Mouse (Mus musculus) granulocyte monocyte progenitor cell, adult 5-6 weeks (primary cell): ENCODE results near the gene Dlx6. TPM values are rescaled to one million over a fixed set of nuclear protein-coding genes. Genes with fewer than 3 reads are reported as not detected.

Experiments
- ATAC-seq: replicated peaks from 2 replicates; pipeline ENCODE4 v1.8.0; 2016; ENCODE audit warnings: mild to moderate bottlenecking, moderate TSS enrichment, inconsistent platforms; ENCODE audit not compliant: poor library complexity, severe bottlenecking
- total RNA-seq, 2 experiments: library from RNA; stranded (forward) in 1 of 2; stranded (reverse) in 1 of 2; fragments of 200-712, 200-1000 nt in 1 of 2; fragments of >200 nt in 1 of 2; fragmentation: Nextera tagmentation in 1 of 2; gene quantifications; 2 replicates each; pipeline ENCODE4 v1.2.3; 2014 to 2017

The Dlx6 gene
- total RNA-seq, 2 experiments from 2014 or later: not detected

DNA sequence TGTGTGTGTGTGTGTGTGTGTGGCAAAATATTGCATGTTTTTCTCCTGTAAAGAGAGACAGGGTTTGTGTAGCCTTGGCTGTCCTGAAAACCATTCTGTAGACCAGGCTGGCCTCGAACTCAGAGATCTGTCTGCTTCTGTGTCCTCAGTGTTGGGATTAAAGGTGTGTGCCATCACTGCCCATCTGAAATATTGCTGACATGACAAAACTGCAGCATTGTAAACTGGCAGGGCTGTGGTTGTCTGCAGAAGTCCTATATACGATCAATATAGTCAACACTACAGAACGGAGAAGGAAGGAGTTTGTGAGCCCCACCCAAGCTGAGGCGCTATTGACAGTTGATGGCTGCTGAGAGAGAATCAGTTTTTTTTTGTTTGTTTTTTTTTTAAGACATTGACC lies 54.2 kb downstream of the Dlx6 start:
- no peak for ATAC-seq

Other genes with a start within 250 kb of the Dlx6 start
- not detected in 2 replicates for gene Dlx5, start 18.8 kb downstream of the Dlx6 start, total RNA-seq (2014; fragmentation: Nextera tagmentation)
- not detected in 2 replicates for gene Dlx5, start 18.8 kb downstream of the Dlx6 start, total RNA-seq (2017)
- 4.3 and 4.5 TPM in 2 replicates for gene Sdhaf3, start 92.7 kb downstream of the Dlx6 start, total RNA-seq (2014; fragmentation: Nextera tagmentation)
- 3.5 and 4.5 TPM in 2 replicates for gene Sdhaf3, start 92.7 kb downstream of the Dlx6 start, total RNA-seq (2017)